Mouse (Mus musculus): ENCODE measurements at regions not wholly inside any gene's neighbourhood (a gene's known extent, or its start where the extent isn't known, plus 50 kb on each side); places are given as distances from the start of the nearest gene placed in this dataset. TPM values are rescaled to one million over a fixed set of nuclear protein-coding genes. Genes with fewer than 3 reads are reported as not detected.

MicroRNAs in the stretch of these regions (microRNA counts, 519-probe panel; counts per million panel counts)
- microRNA mmu-miR-216a = not detected
- microRNA mmu-miR-216b = 4,068 counts per million, percentile 31 among the panel's probes with 10 or more counts
- not detected for microRNA mmu-miR-217

Small RNAs in the stretch of these regions (microRNA-seq; reads per million reads assigned to microRNA genes)
- 190 reads per million, percentile 62 among the genes with 10 or more reads in this experiment for gene Mir216a
- not detected for gene Mir216b
- not detected for gene Mir216c
- gene Mir217 = 808 reads per million, percentile 76 among the genes with 10 or more reads in this experiment

Measured in midbrain, embryonic 11.5 days (tissue).